Mouse (Mus musculus): ENCODE results near the gene Gm10972. TPM values are rescaled to one million over a fixed set of nuclear protein-coding genes. Genes with fewer than 3 reads are reported as not detected.

Gm10972 gene
- total RNA-seq, 2 experiments from 2014 or later: not detected

Other genes with a start within 250 kb of the Gm10972 start
- gene Lingo4, start 244.6 kb upstream of the Gm10972 start, total RNA-seq (2021): under 1 TPM; 0.14 to 0.37 TPM
- gene Tdrkh, start 229.8 kb upstream of the Gm10972 start, total RNA-seq (2021): 1 to 10 TPM; 3.8 to 4.8 TPM
- gene Mrpl9, start 199.8 kb upstream of the Gm10972 start, total RNA-seq (2021): 10 to 100 TPM; 62.4 to 66.5 TPM
- gene Oaz3, start 199.2 kb upstream of the Gm10972 start, total RNA-seq (2021): not detected
- gene Celf3, start 164.8 kb upstream of the Gm10972 start, total RNA-seq (2021): not detected
- gene Riiad1, start 162.8 kb upstream of the Gm10972 start, total RNA-seq (2021): under 1 TPM in 1 of 2 experiments, not detected in 1; 0.37 TPM
- gene Snx27, start 60.4 kb upstream of the Gm10972 start, total RNA-seq (2021): 10 to 100 TPM; 24.4 to 28.6 TPM
- gene Tuft1, start 15.8 kb downstream of the Gm10972 start, total RNA-seq (2021): 1 to 10 TPM; 3.1 to 3.9 TPM
- 10 to 100 TPM in 1 of 2 experiments, 1 to 10 TPM in 1; 8.7 to 11.6 TPM for gene Selenbp2, start 50.4 kb downstream of the Gm10972 start, total RNA-seq (2021)
- gene Cgn, start 143.4 kb downstream of the Gm10972 start, total RNA-seq (2021): under 1 TPM; 0.63 to 0.86 TPM
- gene Pogz, start 194.5 kb downstream of the Gm10972 start, total RNA-seq (2021): 10 to 100 TPM; 23.9 to 24.0 TPM
- gene Psmb4, start 243.8 kb downstream of the Gm10972 start, total RNA-seq (2021): 100 to 1,000 TPM; 217 to 251 TPM